ENCODE assay signal across 9 mouse cellular contexts in the genomic region with DNA sequence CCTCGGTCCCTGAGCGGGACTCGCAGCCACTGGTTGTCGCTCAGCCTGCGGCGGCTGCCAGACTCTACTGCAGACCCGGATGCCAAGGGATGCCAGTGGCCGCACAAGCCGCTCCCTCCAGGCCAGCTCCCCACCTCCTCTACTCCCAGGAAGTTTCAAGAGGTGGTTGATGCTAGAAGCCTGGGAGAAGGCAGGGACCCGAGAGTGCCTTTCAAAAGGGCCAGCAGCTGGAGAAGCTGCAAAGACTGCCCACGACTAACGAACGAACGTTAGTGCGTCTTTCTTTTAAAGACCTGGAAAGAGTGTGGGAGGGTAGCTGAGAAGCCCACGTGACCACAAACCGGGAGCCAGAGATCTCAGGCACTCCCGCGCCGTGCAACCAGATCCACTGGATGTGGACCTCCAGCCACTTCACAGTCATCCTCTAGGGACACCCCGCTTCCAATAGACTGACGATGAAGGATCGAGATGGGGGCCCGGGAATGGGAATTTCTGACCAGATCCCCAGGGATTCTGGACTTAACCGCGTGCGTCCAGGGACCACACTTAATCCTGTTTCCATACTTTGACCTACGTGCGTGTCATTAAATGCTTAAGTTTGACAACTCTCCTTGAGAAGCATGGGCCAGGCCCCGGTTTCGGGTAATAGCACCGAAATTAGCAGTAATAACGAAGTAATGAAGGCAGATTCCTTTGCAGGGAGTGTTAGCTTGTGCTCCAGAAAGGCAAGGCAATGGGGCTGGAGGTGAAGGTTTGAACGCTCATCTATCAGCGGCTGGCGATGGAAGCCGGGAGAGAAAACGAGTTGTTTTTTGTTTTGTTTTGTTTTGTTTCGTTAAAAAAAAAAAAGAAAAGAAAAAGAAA. TPM values are rescaled to one million over a fixed set of nuclear protein-coding genes. Genes with fewer than 3 reads are reported as not detected.
DNase-seq lines count a peak whose midpoint lies in the region; ATAC-seq and TF ChIP-seq lines count a peak whose summit lies in the region.
"Had no signal": no experiment of that assay in that cellular context is flagged by ENCODE, and none has a peak within 500 bp of the region (broad histone marks: within the 10 kb centered on the region; RNA-seq: fewer than 3 reads in every experiment).

A gene (minus strand): TSS at position 260 of the 864 bp plus-strand sequence.

- DNase-seq in ovary, postnatal 36 days (ENCODE audit: low spot score), result peak; percentile 70
- DNase-seq in ovary, postnatal 14 days (ENCODE audit: low spot score), result no peak
- DNase-seq in forebrain, postnatal 0 days, result peak; percentile 42
- DNase-seq in lung, postnatal 4 days, result peak; percentile 41 to 45
- DNase-seq in splenic B cell, adult 2 months (ENCODE audit: low read depth, low spot score), result peak; percentile 21
- DNase-seq in frontal cortex, postnatal 10 days (ENCODE audit: low spot score in 2 of 2), result no peak

- TF ChIP-seq CTCF in forebrain, postnatal 0 days (IDR thresholded peaks at IDR 0.05; ENCODE audit: low read depth), result no peak
- TF ChIP-seq CTCF in intestine, postnatal 0 days (IDR thresholded peaks at IDR 0.05; ENCODE audit: low read depth), result no peak

- peak; percentile 59 for ATAC-seq in forebrain, postnatal 0 days
- no peak for ATAC-seq in intestine, postnatal 0 days

- no peaks in the 10 kb centered on the region for H3K4me1 ChIP-seq in brown adipose tissue, adult 24 weeks (ENCODE audit: control insufficient read depth, insufficient read depth, insufficient read length, low read length)
- no peaks in the 10 kb centered on the region for H3K4me1 ChIP-seq in forebrain, postnatal 0 days (ENCODE audit: insufficient read depth)
- H3K4me1 ChIP-seq in intestine, postnatal 0 days (replicated peaks; ENCODE audit: control insufficient read depth, insufficient read depth, low read length), result no peaks in the 10 kb centered on the region

- no peaks in the 10 kb centered on the region for H3K36me3 ChIP-seq in forebrain, postnatal 0 days (ENCODE audit: insufficient read depth)
- H3K36me3 ChIP-seq in intestine, postnatal 0 days (ENCODE audit: control insufficient read depth, insufficient read depth), result no peaks in the 10 kb centered on the region
- no peaks in the 10 kb centered on the region for H3K36me3 ChIP-seq in splenic B cell, adult 2 months (ENCODE audit: control insufficient read depth, insufficient read depth, low read length, poor library complexity, severe bottlenecking)

- no peak within 1 kb of the TSS for H3K27ac ChIP-seq in brown adipose tissue, adult 24 weeks (replicated peaks; ENCODE audit: low read depth, low read length)
- H3K27ac ChIP-seq in forebrain, postnatal 0 days (ENCODE audit: low read depth, low read length), result no peak within 1 kb of the TSS
- no peak within 1 kb of the TSS for H3K27ac ChIP-seq in intestine, postnatal 0 days (ENCODE audit: low read depth, low read length)

- no peaks in the 10 kb centered on the region for H3K9me3 ChIP-seq in forebrain, postnatal 0 days (ENCODE audit: low read length)
- H3K9me3 ChIP-seq in intestine, postnatal 0 days (ENCODE audit: control insufficient read depth), result no peaks in the 10 kb centered on the region

- H3K4me2 ChIP-seq in forebrain, postnatal 0 days (ENCODE audit: low read depth), result peak within 1 kb of the TSS; percentile 90
- peak within 1 kb of the TSS; percentile 71 for H3K4me2 ChIP-seq in intestine, postnatal 0 days (replicated peaks; ENCODE audit: low read depth)

- 0 out of 2 replicates have a peak, but pooled peaks cover 6% of the 10 kb centered on the region for H3K27me3 ChIP-seq in forebrain, postnatal 0 days (ENCODE audit: insufficient read depth, low read length)
- H3K27me3 ChIP-seq in intestine, postnatal 0 days (replicated peaks; ENCODE audit: control insufficient read depth, insufficient read depth, low read length), result no peaks in the 10 kb centered on the region; the same call in 1 of the 2 replicates
- H3K27me3 ChIP-seq in splenic B cell, adult 2 months (ENCODE audit: control insufficient read depth, insufficient read depth, low read length, poor library complexity, severe bottlenecking), result no peaks in the 10 kb centered on the region

- H3K9ac ChIP-seq in forebrain, postnatal 0 days, result peak within 1 kb of the TSS; percentile 41
- 0 out of 2 replicates have a peak within 1 kb of the TSS, but pooled peaks have one; percentile 22 for H3K9ac ChIP-seq in intestine, postnatal 0 days (ENCODE audit: low read depth, low read length)

- WGBS in forebrain, postnatal 0 days, result under 1% methylated on average over 39 of the region's 39 CpGs
- WGBS in intestine, postnatal 0 days, result under 1% methylated on average over 39 of the region's 39 CpGs

- H3K4me3 ChIP-seq in brown adipose tissue, adult 24 weeks (ENCODE audit: insufficient read depth, low read depth, low read length), result peak within 1 kb of the TSS; percentile 49
- peak within 1 kb of the TSS; percentile 43 for H3K4me3 ChIP-seq in forebrain, postnatal 0 days (ENCODE audit: low read depth, low read length)
- H3K4me3 ChIP-seq in intestine, postnatal 0 days (ENCODE audit: low read depth, low read length), result peak within 1 kb of the TSS; percentile 43
- H3K4me3 ChIP-seq: erythroblast, embryonic 14.5 days had no signal

RNA-seq across cellular contexts. Expression of the gene that starts here (rescaled TPM):
- polyA plus RNA-seq in brown adipose tissue, adult 24 weeks (2012; ENCODE audit: insufficient read depth, insufficient read length, missing spikeins), result not detected in 2 replicates
- 0.15 and 0.95 TPM in 2 replicates for total RNA-seq in forebrain, postnatal 0 days (2014; rRNA removed)
- 0.23 and 0.35 TPM in 2 replicates for polyA plus RNA-seq in forebrain, postnatal 0 days (2015; fragmentation: Nextera tagmentation; extraction: Ambion mirVana)
- polyA plus RNA-seq in intestine, postnatal 0 days (2015; fragmentation: Nextera tagmentation; extraction: Ambion mirVana), result not detected in 2 replicates
- polyA plus RNA-seq: erythroblast, embryonic 14.5 days had no signal

Comparison
In these comparisons a context has a peak if more than half of its experiments do, and no peak if none do; other contexts are left out.
1. DNase-seq: peak in ovary, postnatal 36 days (single experiment), lung, postnatal 4 days (2 of 2) and splenic B cell, adult 2 months (single experiment); none in ovary, postnatal 14 days (single experiment) and frontal cortex, postnatal 10 days (0 of 2).
2. Peak in DNase-seq, ATAC-seq, H3K4me3 ChIP-seq, H3K9ac ChIP-seq and H3K4me2 ChIP-seq in forebrain, postnatal 0 days; RNA of the gene not detected or under 1 TPM.
3. Peak in every context shown above with its lines, with median percentiles within 50 percentile points of each other: H3K4me3 ChIP-seq.